Mouse (Mus musculus) hindbrain, embryonic 15.5 days (tissue): ENCODE measurements around the gene Sec13. TPM values are rescaled to one million over a fixed set of nuclear protein-coding genes. Genes with fewer than 3 reads are reported as not detected.

Experiments used
- ATAC-seq: fragments of 200-750 bp; cut with Nextera tagmentation; 2 replicates; pipeline ENCODE4 v1.8.0; 2017; ENCODE audit warnings: low read depth, moderate number of reproducible peaks, moderate TSS enrichment; ENCODE audit not compliant: low FRiP score
- H3K27ac ChIP-seq: fragments of 300-500 bp; sonication (generic); replicated peaks from 2 replicates; pipeline ENCODE4 v1.5.1; 2015; ENCODE audit warnings: mild to moderate bottlenecking, inconsistent platforms
- H3K27me3 ChIP-seq: fragments of 300-500 bp; sonication (generic); 2 replicates; pipeline ENCODE4 v1.6.1; 2015; ENCODE audit warnings: control low read depth, inconsistent platforms
- H3K36me3 ChIP-seq: fragments of 300-500 bp; sonication (generic); 2 replicates; pipeline ENCODE4 v1.6.1; 2015; ENCODE audit warnings: control low read depth, inconsistent platforms
- H3K4me1 ChIP-seq: fragments of 300-500 bp; sonication (generic); replicated peaks from 2 replicates; pipeline ENCODE4 v1.6.1; 2015; ENCODE audit warnings: control low read depth, inconsistent platforms
- H3K4me2 ChIP-seq: fragments of 300-500 bp; sonication (generic); 2 replicates; pipeline ENCODE4 v1.6.1; 2015; ENCODE audit warnings: moderate library complexity, mild to moderate bottlenecking, inconsistent platforms
- H3K4me3 ChIP-seq: fragments of 300-500 bp; sonication (generic); 2 replicates; pipeline ENCODE4 v1.5.1; 2015; ENCODE audit warnings: mild to moderate bottlenecking, inconsistent platforms
- H3K9ac ChIP-seq: fragments of 300-500 bp; sonication (generic); 2 replicates; pipeline ENCODE4 v1.6.1; 2015; ENCODE audit warnings: inconsistent platforms
- H3K9me3 ChIP-seq: fragments of 300-500 bp; sonication (generic); 2 replicates; pipeline ENCODE4 v1.6.1; 2016; ENCODE audit warnings: control low read depth, inconsistent platforms
- WGBS: fragments of 180-500 bp; shearing (Covaris S2); methylation state at CpG from one replicate; pipeline ENCODE4 v1.1.7; 2015; 5-methylcytosine and 5-hydroxymethylcytosine counted together
- microRNA-seq: library from miRNA; unstranded; fragments of <30 nt; microRNA quantifications from one replicate; pipeline ENCODE4, GENCODE M21; 2016
- polyA plus RNA-seq: library from polyadenylated mRNA; unstranded; fragments of >200 nt; fragmentation: Nextera tagmentation; extraction: Ambion mirVana; gene quantifications from 2 replicates; pipeline ENCODE4 v1.2.1, GENCODE M21; 2015

Gene Sec13
- polyA plus RNA-seq, 1 experiment from 2014 or later, result 200 TPM

DNA sequence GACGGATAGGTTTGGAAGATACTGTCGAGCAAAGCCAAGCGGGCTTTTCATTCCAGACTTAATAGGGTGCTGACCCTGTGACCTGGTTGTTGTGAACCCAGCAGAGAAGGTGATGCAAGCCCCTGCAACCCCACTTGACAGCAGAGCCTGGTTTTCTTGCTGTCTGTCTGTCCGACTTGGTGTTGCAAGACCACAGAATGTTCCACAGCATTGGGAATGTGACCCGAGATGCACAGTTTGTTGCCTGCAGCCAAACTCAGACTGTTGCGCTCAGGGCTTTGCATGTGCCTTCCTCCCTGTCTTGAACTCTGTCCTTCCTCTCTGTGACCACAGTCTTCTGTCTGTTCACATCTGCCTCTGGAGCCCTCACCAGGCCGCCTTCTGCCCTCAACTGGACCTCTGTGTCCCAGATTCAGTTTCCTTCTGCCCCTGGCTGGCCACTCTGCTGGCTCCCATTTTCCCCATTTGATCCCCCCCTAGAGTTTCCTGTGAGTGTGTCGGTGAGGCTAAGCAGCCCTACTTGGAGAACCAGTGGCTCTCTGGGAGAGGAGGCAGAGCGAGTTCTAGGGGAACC lies 60.5 kb downstream of the Sec13 start:
- WGBS, result 85% methylated on average over 9 of the region's 9 CpGs
- H3K36me3 ChIP-seq, result no peaks in the 10 kb centered on the region
- no peak overlapping the region for H3K27ac ChIP-seq
- H3K4me3 ChIP-seq, result no peak overlapping the region
- no peaks in the 10 kb centered on the region for H3K9me3 ChIP-seq
- no peak overlapping the region for H3K9ac ChIP-seq
- ATAC-seq, result no peak
- H3K4me1 ChIP-seq, result no peaks in the 10 kb centered on the region
- H3K27me3 ChIP-seq, result no peaks in the 10 kb centered on the region
- no peak overlapping the region for H3K4me2 ChIP-seq

DNA sequence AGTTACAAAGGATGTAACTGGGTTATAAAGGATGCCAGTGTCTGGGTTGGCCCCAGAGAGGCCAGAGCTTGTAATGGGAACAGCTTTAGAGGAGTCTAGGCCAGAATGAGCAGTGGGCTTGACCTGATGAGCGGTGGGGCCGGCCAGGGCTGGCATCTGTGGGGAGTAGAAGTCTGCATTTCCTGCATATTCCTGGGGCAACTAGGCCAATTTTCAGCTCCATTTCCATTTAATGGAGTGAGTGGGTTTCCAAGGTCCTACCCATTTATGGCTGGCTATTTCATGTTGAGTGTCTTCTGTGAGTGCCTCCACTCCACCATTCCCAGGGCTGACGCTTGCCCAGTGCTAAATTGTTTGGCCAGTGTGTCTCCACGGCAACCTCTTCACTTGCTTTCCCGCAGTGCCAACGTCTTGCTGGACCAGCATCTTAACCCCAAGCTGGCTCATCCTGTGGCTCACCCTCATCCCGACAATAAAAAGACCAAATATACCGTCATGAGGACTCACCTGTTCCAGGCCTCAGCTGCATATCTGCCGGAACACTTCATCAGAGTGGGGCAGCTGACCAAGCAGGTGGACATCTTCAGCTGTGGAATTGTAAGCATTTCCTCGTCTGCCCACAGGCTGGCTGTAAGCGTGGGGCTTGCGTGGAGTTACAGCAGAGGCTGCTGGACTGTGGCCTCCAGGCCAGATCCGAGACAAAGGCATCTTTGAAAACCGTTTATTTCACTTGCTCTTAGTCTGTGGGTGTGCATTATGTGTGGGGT lies 62.1 kb downstream of the Sec13 start:
- Histone ChIP-seq H3K36me3 (no peaks in the 10 kb centered on the region), H3K27ac (no peak overlapping the region), H3K27me3 (no peaks in the 10 kb centered on the region), H3K9ac (no peak overlapping the region), H3K9me3 (no peaks in the 10 kb centered on the region), H3K4me1 (no peaks in the 10 kb centered on the region), H3K4me3 (no peak overlapping the region), H3K4me2 (no peak overlapping the region)
- ATAC-seq, result no peak
- 70% methylated on average over 14 of the region's 14 CpGs for WGBS

Small RNAs within 50 kb of the gene (microRNA-seq; reads per million reads assigned to microRNA genes)
- 1.3 reads per million for gene Mir7042

Other genes starting within 250 kb of the Sec13 start
- 11.3 and 12.6 TPM in 2 replicates for gene Prrt3, start 238.8 kb downstream of the Sec13 start, polyA plus RNA-seq
- 109 and 115 TPM in 2 replicates for gene Emc3, start 209.1 kb downstream of the Sec13 start, polyA plus RNA-seq
- 2.0 and 2.6 TPM in 2 replicates for gene Fancd2, start 209.1 kb downstream of the Sec13 start, polyA plus RNA-seq
- not detected in 2 replicates for gene Fancd2os, start 140.0 kb downstream of the Sec13 start, polyA plus RNA-seq
- gene Brk1, start 136.0 kb downstream of the Sec13 start, polyA plus RNA-seq, result 244 and 249 TPM in 2 replicates
- gene Vhl, start 116.8 kb downstream of the Sec13 start, polyA plus RNA-seq, result 71.2 and 78.7 TPM in 2 replicates
- gene Irak2, start 102.3 kb downstream of the Sec13 start, polyA plus RNA-seq, result 2.9 and 3.6 TPM in 2 replicates
- gene Tatdn2, start 43.7 kb downstream of the Sec13 start, polyA plus RNA-seq, result 0.78 and 1.5 TPM in 2 replicates
- gene Ghrl, start 20.9 kb downstream of the Sec13 start, polyA plus RNA-seq, result 0.71 and 0.78 TPM in 2 replicates